Mouse (Mus musculus): ENCODE data around the gene Amotl1. TPM values are rescaled to one million over a fixed set of nuclear protein-coding genes. Genes with fewer than 3 reads are reported as not detected.

Amotl1 gene
- polyA plus RNA-seq, 1 experiment, result 37.3 TPM

DNA sequence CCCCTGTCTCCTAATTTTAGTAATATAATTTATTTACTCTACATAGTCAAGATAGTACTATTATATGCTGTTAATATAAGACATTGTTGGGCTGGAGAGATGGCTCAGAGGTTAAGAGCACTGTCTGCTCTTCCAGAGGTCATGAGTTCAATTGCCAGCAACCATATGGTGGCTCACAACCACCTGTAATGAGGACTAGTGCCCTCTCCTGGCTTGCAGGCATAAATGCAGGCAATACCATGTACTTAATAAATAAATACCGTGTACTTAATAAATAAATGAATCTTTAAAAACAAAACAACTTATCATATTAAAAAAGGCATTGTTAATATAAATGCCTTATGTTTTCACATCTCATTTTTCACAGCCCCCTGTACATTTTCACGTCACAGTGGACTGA lies 9.2 kb upstream of the Amotl1 start:
- no peak overlapping the region for H3K4me2 ChIP-seq (ENCODE audit: low read depth)

DNA sequence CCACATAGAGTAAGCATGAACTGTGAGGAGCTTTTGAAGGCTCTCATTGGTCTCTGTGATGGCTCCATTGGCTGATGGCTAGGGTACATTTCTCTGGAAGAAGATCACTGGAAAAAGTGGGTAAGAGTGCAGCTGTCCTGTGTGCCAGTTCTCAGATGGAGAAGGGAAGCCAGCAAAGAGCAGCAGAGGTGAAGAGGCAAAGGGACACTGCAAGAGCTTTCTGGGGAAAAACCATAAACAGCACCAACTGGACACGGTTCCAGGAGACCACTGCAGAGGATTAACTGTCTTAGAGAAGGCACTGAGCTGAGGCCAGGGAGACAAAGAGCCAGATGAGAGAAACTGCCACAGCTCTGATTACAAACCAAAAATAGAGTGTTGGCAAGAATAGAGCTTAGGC lies 7.9 kb upstream of the Amotl1 start:
- Histone ChIP-seq H3K79me2 (ENCODE audit: control insufficient read depth, insufficient read depth) (no peaks in the 10 kb centered on the region), H3K27me3 (ENCODE audit: control insufficient read depth, insufficient read depth, insufficient read length) (peaks cover 4% of the 10 kb centered on the region), H3K4me2 (ENCODE audit: low read depth) (peak overlapping the region; percentile 12), H3ac (ENCODE audit: control insufficient read depth, insufficient read length) (no peak overlapping the region), H3K4me3 (no peak overlapping the region), H3K36me3 (ENCODE audit: control insufficient read depth, insufficient read depth) (no peaks in the 10 kb centered on the region)
- TF ChIP-seq MAX (IDR thresholded peaks at IDR 0.05; ENCODE audit: low read depth) (no peak), E2F4 (IDR thresholded peaks at IDR 0.05; ENCODE audit: insufficient read depth) (no peak), USF1 (IDR thresholded peaks at IDR 0.05; ENCODE audit: low read depth) (no peak), TCF12 (IDR thresholded peaks at IDR 0.05; ENCODE audit: insufficient read depth, poor library complexity, severe bottlenecking) (no peak), MYOG (IDR thresholded peaks at IDR 0.05; ENCODE audit: control insufficient read depth in 1 of 3, insufficient read depth in 1 of 3, insufficient read length in 2 of 3, low read depth in 2 of 3) (peak in 1 of 3 experiments; percentile 20), TCF3 (IDR thresholded peaks at IDR 0.05; ENCODE audit: insufficient read length, low read depth) (no peak), SRF (IDR thresholded peaks at IDR 0.05; ENCODE audit: control insufficient read depth, insufficient read length, low read depth) (no peak), POLR2A (IDR thresholded peaks at IDR 0.05; ENCODE audit: insufficient read length, low read depth) (no peak)

More for the DNA sequence above, 9.2 kb upstream of the Amotl1 start:
- Histone ChIP-seq H3ac (ENCODE audit: control insufficient read depth, insufficient read length) (no peak overlapping the region), H3K79me2 (ENCODE audit: control insufficient read depth, insufficient read depth) (no peaks in the 10 kb centered on the region), H3K36me3 (ENCODE audit: control insufficient read depth, insufficient read depth) (no peaks in the 10 kb centered on the region), H3K27me3 (ENCODE audit: control insufficient read depth, insufficient read depth, insufficient read length) (peaks cover 4% of the 10 kb centered on the region), H3K4me3 (no peak overlapping the region)
- no peak for TF ChIP-seq E2F4 (IDR thresholded peaks at IDR 0.05; ENCODE audit: insufficient read depth)
- no peak for TF ChIP-seq USF1 (IDR thresholded peaks at IDR 0.05; ENCODE audit: low read depth)

DNA sequence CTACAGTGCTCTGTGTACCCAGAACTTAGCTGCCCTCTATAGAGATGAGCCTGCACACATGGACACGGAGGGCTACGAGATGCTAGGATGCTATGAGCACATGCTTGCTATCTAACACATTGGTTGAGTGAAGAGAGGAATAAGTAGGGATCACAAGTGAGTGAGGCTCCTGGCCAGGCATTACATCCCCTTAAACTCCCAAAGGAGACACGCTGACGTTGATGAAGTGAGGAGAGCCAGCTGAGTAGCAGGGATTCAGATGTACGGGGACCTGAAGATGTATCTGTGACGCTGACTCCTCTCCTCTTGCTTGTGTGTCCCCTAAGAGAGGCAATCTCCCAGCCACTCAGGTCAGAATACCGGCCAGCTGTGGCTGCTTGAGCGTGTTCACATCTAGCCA lies 3.0 kb upstream of the Amotl1 start:
- TF ChIP-seq USF1 (IDR thresholded peaks at IDR 0.05; ENCODE audit: low read depth) (no peak), POLR2AphosphoS2 (IDR thresholded peaks at IDR 0.05; ENCODE audit: insufficient read length, low read depth) (no peak), CEBPB (IDR thresholded peaks at IDR 0.05; ENCODE audit: insufficient read depth, poor library complexity, severe bottlenecking) (no peak), POLR2A (IDR thresholded peaks at IDR 0.05; ENCODE audit: insufficient read length, low read depth) (no peak), MAX (IDR thresholded peaks at IDR 0.05; ENCODE audit: low read depth) (no peak), TCF12 (IDR thresholded peaks at IDR 0.05; ENCODE audit: insufficient read depth, poor library complexity, severe bottlenecking) (no peak)
- Histone ChIP-seq H3K4me3 (no peak overlapping the region), H3K79me2 (ENCODE audit: control insufficient read depth, insufficient read depth) (no peaks in the 10 kb centered on the region), H3K36me3 (ENCODE audit: control insufficient read depth, insufficient read depth) (no peaks in the 10 kb centered on the region), H3ac (ENCODE audit: control insufficient read depth, insufficient read length) (no peak overlapping the region), H3K4me2 (ENCODE audit: low read depth) (no peak overlapping the region), H3K27me3 (ENCODE audit: control insufficient read depth, insufficient read depth, insufficient read length) (peaks cover 4% of the 10 kb centered on the region)

DNA sequence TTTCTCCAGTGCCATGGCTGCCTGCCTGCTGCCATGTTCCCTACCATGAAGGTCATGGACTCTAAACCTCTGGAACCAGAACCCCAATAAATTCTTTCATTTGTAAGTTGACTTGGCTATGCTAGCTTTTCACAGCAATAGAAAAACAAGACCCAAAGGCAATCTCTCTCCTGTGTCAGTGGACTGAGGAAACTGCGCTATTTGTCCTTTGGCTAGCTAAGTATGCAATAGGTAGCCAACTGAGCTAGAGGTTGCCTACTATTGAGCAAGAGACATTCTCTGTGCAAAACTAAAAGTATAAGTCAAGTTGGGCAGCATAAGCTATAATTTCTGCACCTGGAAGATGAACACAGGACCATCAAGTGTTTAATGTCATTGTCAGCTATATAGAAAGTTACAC lies 1.8 kb upstream of the Amotl1 start:
- TF ChIP-seq MYOD1 (IDR thresholded peaks at IDR 0.05; ENCODE audit: control insufficient read depth in 1 of 3, insufficient read length in 2 of 3, low read depth in 2 of 3) (no peak), MAX (IDR thresholded peaks at IDR 0.05; ENCODE audit: low read depth) (no peak), USF1 (IDR thresholded peaks at IDR 0.05; ENCODE audit: low read depth) (no peak), POLR2AphosphoS2 (IDR thresholded peaks at IDR 0.05; ENCODE audit: insufficient read length, low read depth) (no peak), SRF (IDR thresholded peaks at IDR 0.05; ENCODE audit: control insufficient read depth, insufficient read length, low read depth) (no peak), TCF12 (IDR thresholded peaks at IDR 0.05; ENCODE audit: insufficient read depth, poor library complexity, severe bottlenecking) (no peak), POLR2A (IDR thresholded peaks at IDR 0.05; ENCODE audit: insufficient read length, low read depth) (no peak), TCF3 (IDR thresholded peaks at IDR 0.05; ENCODE audit: insufficient read length, low read depth) (no peak), REST (IDR thresholded peaks at IDR 0.05; ENCODE audit: insufficient read depth, insufficient read length) (no peak), E2F4 (IDR thresholded peaks at IDR 0.05; ENCODE audit: insufficient read depth) (no peak), CEBPB (IDR thresholded peaks at IDR 0.05; ENCODE audit: insufficient read depth, poor library complexity, severe bottlenecking) (no peak), MYOG (IDR thresholded peaks at IDR 0.05; ENCODE audit: control insufficient read depth in 1 of 3, insufficient read depth in 1 of 3, insufficient read length in 2 of 3, low read depth in 2 of 3) (no peak)
- Histone ChIP-seq H3K36me3 (ENCODE audit: control insufficient read depth, insufficient read depth) (no peaks in the 10 kb centered on the region), H3ac (ENCODE audit: control insufficient read depth, insufficient read length) (no peak overlapping the region), H3K4me3 (no peak overlapping the region), H3K79me2 (ENCODE audit: control insufficient read depth, insufficient read depth) (no peaks in the 10 kb centered on the region), H3K4me2 (ENCODE audit: low read depth) (no peak overlapping the region), H3K27me3 (ENCODE audit: control insufficient read depth, insufficient read depth, insufficient read length) (peaks cover 4% of the 10 kb centered on the region)

DNA sequence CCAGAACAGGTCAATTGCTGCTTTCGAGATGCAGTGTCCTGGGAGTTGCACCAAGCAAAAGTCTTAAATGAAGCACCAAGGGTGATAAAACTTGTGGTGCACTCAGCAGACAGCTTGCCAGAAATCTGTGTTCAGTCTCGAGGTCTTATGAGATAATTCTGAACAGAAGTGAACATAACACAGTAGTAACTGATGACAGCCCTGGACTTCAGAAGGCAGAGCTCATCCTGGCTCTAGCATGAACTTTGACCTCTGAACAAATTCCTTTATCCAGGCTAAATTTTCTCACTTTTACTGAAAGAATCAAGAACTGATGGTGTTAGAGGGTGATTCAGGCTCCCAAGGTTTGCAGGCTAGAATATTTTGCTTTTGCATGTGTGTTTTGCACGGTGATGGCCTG lies 1.2 kb upstream of the Amotl1 start:
- Histone ChIP-seq H3K36me3 (ENCODE audit: control insufficient read depth, insufficient read depth) (no peaks in the 10 kb centered on the region), H3ac (ENCODE audit: control insufficient read depth, insufficient read length) (no peak overlapping the region), H3K4me3 (no peak overlapping the region), H3K79me2 (ENCODE audit: control insufficient read depth, insufficient read depth) (no peaks in the 10 kb centered on the region), H3K4me2 (ENCODE audit: low read depth) (no peak overlapping the region), H3K27me3 (ENCODE audit: control insufficient read depth, insufficient read depth, insufficient read length) (peaks cover 4% of the 10 kb centered on the region)
- TF ChIP-seq POLR2AphosphoS2 (IDR thresholded peaks at IDR 0.05; ENCODE audit: insufficient read length, low read depth), result no peak
- no peak for TF ChIP-seq MYOD1 (IDR thresholded peaks at IDR 0.05; ENCODE audit: control insufficient read depth in 1 of 3, insufficient read length in 2 of 3, low read depth in 2 of 3)
- no peak for TF ChIP-seq REST (IDR thresholded peaks at IDR 0.05; ENCODE audit: insufficient read depth, insufficient read length)
- no peak for TF ChIP-seq TCF12 (IDR thresholded peaks at IDR 0.05; ENCODE audit: insufficient read depth, poor library complexity, severe bottlenecking)
- no peak for TF ChIP-seq USF1 (IDR thresholded peaks at IDR 0.05; ENCODE audit: low read depth)
- TF ChIP-seq MYOG (IDR thresholded peaks at IDR 0.05; ENCODE audit: control insufficient read depth in 1 of 3, insufficient read depth in 1 of 3, insufficient read length in 2 of 3, low read depth in 2 of 3), result no peak
- no peak for TF ChIP-seq TCF3 (IDR thresholded peaks at IDR 0.05; ENCODE audit: insufficient read length, low read depth)
- TF ChIP-seq MAX (IDR thresholded peaks at IDR 0.05; ENCODE audit: low read depth), result no peak
- TF ChIP-seq CEBPB (IDR thresholded peaks at IDR 0.05; ENCODE audit: insufficient read depth, poor library complexity, severe bottlenecking), result no peak
- TF ChIP-seq POLR2A (IDR thresholded peaks at IDR 0.05; ENCODE audit: insufficient read length, low read depth), result no peak
- no peak for TF ChIP-seq SRF (IDR thresholded peaks at IDR 0.05; ENCODE audit: control insufficient read depth, insufficient read length, low read depth)
- no peak for TF ChIP-seq E2F4 (IDR thresholded peaks at IDR 0.05; ENCODE audit: insufficient read depth)
